In genomic region chr16:29843490-29843889, GRCm38 (mm10) we compare ENCODE assay signal across 27 mouse cellular contexts.
DNase-seq lines count a peak whose midpoint lies in the region; ATAC-seq and TF ChIP-seq lines count a peak whose summit lies in the region.
"Had no signal": no experiment of that assay in that cellular context is flagged by ENCODE, and none has a peak within 500 bp of the region (broad histone marks: within the 10 kb centered on the region; RNA-seq: fewer than 3 reads in every experiment).

No protein-coding gene starts in this region.

- ATAC-seq in G1E (ENCODE audit: extremely low read depth, insufficient number of reproducible peaks, low FRiP score, poor library complexity, severe bottlenecking): peak; percentile 50
- ATAC-seq in granulocyte monocyte progenitor cell, adult 5-6 weeks (replicated peaks; ENCODE audit: poor library complexity, severe bottlenecking): peak; percentile 26; the same call in 1 of the 2 replicates
- peak; percentile 68 for ATAC-seq in liver, embryonic 12.5 days
- peak; percentile 28; the same call in 1 of the 2 replicates for ATAC-seq in megakaryocyte, adult 5-6 weeks (ENCODE audit: poor library complexity, severe bottlenecking)
- ATAC-seq: forebrain, embryonic 13.5 days; hindbrain, embryonic 16.5 days; midbrain, embryonic 15.5 days had no signal

- H3K27me3 ChIP-seq in G1E (ENCODE audit: insufficient read depth, low read length): no peaks in the 10 kb centered on the region
- H3K27me3 ChIP-seq in liver, embryonic 12.5 days (replicated peaks): 0 out of 2 replicates have a peak, but pooled peaks cover 3% of the 10 kb centered on the region
- H3K27me3 ChIP-seq: megakaryocyte, embryonic 14.5 days had no signal

- H3K27ac ChIP-seq in liver, embryonic 12.5 days: no peak overlapping the region
- H3K27ac ChIP-seq: embryonic facial prominence, embryonic 13.5 days; forebrain, embryonic 13.5 days; hindbrain, embryonic 10.5 days; limb, embryonic 10.5 days; midbrain, embryonic 15.5 days; neural tube, embryonic 13.5 days had no signal

- no peak overlapping the region for H3K9ac ChIP-seq in liver, embryonic 12.5 days
- H3K9ac ChIP-seq: embryonic facial prominence, embryonic 13.5 days; forebrain, embryonic 13.5 days; heart, embryonic 12.5 days; midbrain, embryonic 15.5 days; neural tube, embryonic 13.5 days had no signal

- DNase-seq in G1E (ENCODE audit: low spot score): peak; percentile 30
- no peak for DNase-seq in layer of hippocampus, adult 18-20 months (ENCODE audit: low spot score in 2 of 2)
- DNase-seq in B cell, adult 2 months: no peak
- DNase-seq in heart, adult 11 months: no peak
- DNase-seq: adrenal gland, postnatal 25 days; cerebellum, adult 11-12 months; cerebellum, postnatal 14 days; heart, adult 18-20 months; heart, postnatal 10 days; kidney, adult 11 months; lung, postnatal 14 days; retina, postnatal 1 day; right cerebral cortex, postnatal 25 days; thymus, postnatal 25 days had no signal

- WGBS in liver, embryonic 12.5 days (ENCODE audit: insufficient replicate concordance): 18% methylated on average over 7 of the region's 7 CpGs

- no peak overlapping the region for H3K4me2 ChIP-seq in liver, embryonic 12.5 days
- H3K4me2 ChIP-seq: embryonic facial prominence, embryonic 13.5 days; forebrain, embryonic 13.5 days; heart, embryonic 12.5 days; midbrain, embryonic 15.5 days; neural tube, embryonic 13.5 days had no signal

- H3K36me3 ChIP-seq in G1E (replicated peaks): peaks cover 14% of the 10 kb centered on the region
- H3K36me3 ChIP-seq in liver, embryonic 12.5 days: no peaks in the 10 kb centered on the region
- H3K36me3 ChIP-seq: embryonic facial prominence, embryonic 13.5 days; heart, embryonic 12.5 days; hindbrain, embryonic 10.5 days; limb, embryonic 10.5 days; midbrain, embryonic 15.5 days; neural tube, embryonic 13.5 days had no signal

- H3K4me3 ChIP-seq in G1E (ENCODE audit: low read depth, low read length): no peak overlapping the region
- no peak overlapping the region for H3K4me3 ChIP-seq in liver, embryonic 12.5 days
- H3K4me3 ChIP-seq: embryonic facial prominence, embryonic 13.5 days; erythroblast, embryonic 14.5 days; forebrain, embryonic 13.5 days; heart, embryonic 12.5 days; hindbrain, embryonic 10.5 days; limb, embryonic 10.5 days; megakaryocyte, embryonic 14.5 days; midbrain, embryonic 15.5 days; neural tube, embryonic 13.5 days had no signal

- TF ChIP-seq CTCF in G1E (IDR thresholded peaks at IDR 0.05; ENCODE audit: low read depth, low read length): no peak

- H3K9me3 ChIP-seq in G1E (replicated peaks): no peaks in the 10 kb centered on the region
- no peaks in the 10 kb centered on the region for H3K9me3 ChIP-seq in liver, embryonic 12.5 days (replicated peaks)
- H3K9me3 ChIP-seq: embryonic facial prominence, embryonic 13.5 days; forebrain, embryonic 13.5 days; heart, embryonic 12.5 days; hindbrain, embryonic 10.5 days; limb, embryonic 10.5 days; megakaryocyte, embryonic 14.5 days; midbrain, embryonic 15.5 days; neural tube, embryonic 13.5 days had no signal

- peaks cover 95% of the 10 kb centered on the region for H3K4me1 ChIP-seq in G1E (ENCODE audit: insufficient read depth, low read depth, low read length)
- H3K4me1 ChIP-seq in liver, embryonic 12.5 days: peaks cover 86% of the 10 kb centered on the region
